Mouse (Mus musculus): ENCODE data around the gene Zfp667. TPM values are rescaled to one million over a fixed set of nuclear protein-coding genes. Genes with fewer than 3 reads are reported as not detected.

Zfp667 gene
- polyA plus RNA-seq, 1 experiment from 2014 or later = 16.3 TPM

DNA sequence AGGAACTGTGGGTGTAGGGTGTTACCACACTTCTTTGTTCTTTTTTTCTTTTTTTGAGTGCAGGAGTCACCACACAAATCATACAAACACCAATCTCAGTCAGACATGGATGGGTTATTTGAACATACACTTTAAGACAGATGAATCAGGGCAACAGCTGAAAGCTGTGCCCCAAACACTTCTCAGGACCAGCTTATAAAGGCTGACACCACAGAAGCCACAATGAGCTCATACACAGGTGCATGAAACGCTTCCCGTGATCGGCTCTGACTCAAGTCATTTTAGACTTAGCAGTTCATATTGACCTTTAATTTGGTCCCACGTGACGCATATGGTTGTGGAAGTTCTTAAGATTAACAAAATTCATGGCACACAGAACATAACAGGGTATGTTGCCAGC is 53.5 kb downstream of the Zfp667 start:
- Histone ChIP-seq H3K9ac (no peak overlapping the region), H3K4me3 (no peak overlapping the region), H3K4me2 (no peak overlapping the region), H3K27me3 (0 out of 2 replicates have a peak, but pooled peaks cover 3% of the 10 kb centered on the region), H3K9me3 (no peaks in the 10 kb centered on the region), H3K4me1 (replicated peaks) (peaks cover 7% of the 10 kb centered on the region), H3K27ac (replicated peaks) (no peak overlapping the region), H3K36me3 (no peaks in the 10 kb centered on the region)
- 84% methylated on average over 5 of the region's 5 CpGs for WGBS
- ATAC-seq (ENCODE audit: low FRiP score, low read depth) = no peak

DNA sequence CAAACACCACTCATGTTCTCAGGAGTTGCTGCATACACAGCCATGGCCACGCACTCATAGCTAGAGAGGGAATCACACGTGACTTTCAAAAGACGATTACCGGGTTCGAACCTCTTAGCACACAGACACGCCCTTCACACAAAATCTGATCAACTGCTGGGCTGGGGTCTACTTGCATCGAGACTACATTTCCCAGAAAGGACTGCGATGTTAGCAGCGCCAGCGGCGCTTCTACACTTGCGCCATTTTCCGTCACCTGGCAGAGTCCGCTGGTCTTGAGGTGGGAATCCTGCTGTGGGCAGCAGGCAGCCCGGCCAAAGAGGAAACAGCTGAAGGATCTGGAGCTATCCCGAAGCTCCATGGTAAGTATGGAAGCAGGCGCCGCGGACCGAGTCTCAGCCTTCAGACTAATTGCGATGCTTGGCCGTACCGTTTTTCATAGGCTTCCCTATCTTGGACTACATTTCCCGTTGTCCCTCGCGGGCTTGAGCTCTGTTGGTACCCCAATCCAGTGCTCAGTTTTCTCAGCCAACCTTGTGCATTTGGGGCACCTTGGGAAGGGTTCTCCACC is 57.2 kb downstream of the Zfp667 start, which contains the start of gene Gm3854:
Gene Gm3854, plus strand, starts transcription at position 259 of the 571 bp plus-strand sequence.
- H3K27me3 ChIP-seq = no peaks in the 10 kb centered on the region
- peak within 1 kb of the TSS; percentile 72 for H3K9ac ChIP-seq
- peak; percentile 94 for ATAC-seq (ENCODE audit: low FRiP score, low read depth)
- H3K4me1 ChIP-seq (replicated peaks) = peaks cover 7% of the 10 kb centered on the region
- H3K36me3 ChIP-seq = no peaks in the 10 kb centered on the region
- H3K27ac ChIP-seq (replicated peaks) = peak within 1 kb of the TSS; percentile 94
- no peaks in the 10 kb centered on the region for H3K9me3 ChIP-seq
- peak within 1 kb of the TSS; percentile 63 for H3K4me2 ChIP-seq
- WGBS = under 1% methylated on average over 26 of the region's 26 CpGs
- H3K4me3 ChIP-seq = peak within 1 kb of the TSS; percentile 73

DNA sequence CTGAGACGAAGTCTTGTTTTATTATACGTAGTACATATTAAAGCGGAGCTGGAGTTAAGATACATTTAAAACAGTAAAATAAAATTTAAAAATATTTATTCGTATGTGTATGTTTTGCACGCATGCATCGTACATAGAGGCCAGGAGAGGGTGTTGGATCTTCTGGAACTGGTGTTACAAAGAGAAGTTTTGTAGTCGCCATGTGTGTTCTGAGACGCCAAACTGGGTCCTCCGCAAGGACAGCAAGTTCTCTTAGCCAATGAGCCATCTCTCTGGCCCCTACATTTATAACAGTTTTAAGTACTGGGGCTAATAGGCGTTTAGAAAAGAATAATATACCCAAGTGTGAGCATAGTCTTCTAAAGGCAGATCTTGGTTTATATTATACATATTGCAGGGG is 57.7 kb downstream of the Zfp667 start:
- no peaks in the 10 kb centered on the region for H3K36me3 ChIP-seq
- peak; percentile 19; the same call in 1 of the 2 replicates for ATAC-seq (ENCODE audit: low FRiP score, low read depth)
- peak overlapping the region; percentile 63 for H3K4me2 ChIP-seq
- WGBS = 30% methylated on average over 10 of the region's 10 CpGs
- H3K4me3 ChIP-seq = peak overlapping the region; percentile 73
- peak overlapping the region; percentile 72 for H3K9ac ChIP-seq
- H3K27ac ChIP-seq (replicated peaks) = peak overlapping the region; percentile 94
- no peaks in the 10 kb centered on the region for H3K27me3 ChIP-seq
- H3K9me3 ChIP-seq = no peaks in the 10 kb centered on the region
- H3K4me1 ChIP-seq (replicated peaks) = peaks cover 7% of the 10 kb centered on the region

Other genes with a start within 250 kb of the Zfp667 start
- not detected in 2 replicates for gene Nlrp4c, start 241.4 kb upstream of the Zfp667 start, polyA plus RNA-seq (2015; fragmentation: Nextera tagmentation; extraction: Ambion mirVana)
- gene Zfp787, start 130.6 kb upstream of the Zfp667 start, polyA plus RNA-seq (2015; fragmentation: Nextera tagmentation; extraction: Ambion mirVana) = 24.8 and 27.4 TPM in 2 replicates
- gene Zfp444, start 114.4 kb upstream of the Zfp667 start, polyA plus RNA-seq (2015; fragmentation: Nextera tagmentation; extraction: Ambion mirVana) = 87.8 and 90.1 TPM in 2 replicates
- not detected in 2 replicates for gene Galp, start 89.5 kb upstream of the Zfp667 start, polyA plus RNA-seq (2015; fragmentation: Nextera tagmentation; extraction: Ambion mirVana)
- not detected in 2 replicates for gene Zscan5b, start 64.3 kb upstream of the Zfp667 start, polyA plus RNA-seq (2015; fragmentation: Nextera tagmentation; extraction: Ambion mirVana)
- 0.23 and 0.41 TPM in 2 replicates for gene Epp13, start 33.9 kb upstream of the Zfp667 start, polyA plus RNA-seq (2015; fragmentation: Nextera tagmentation; extraction: Ambion mirVana)
- gene Zfp583, start 44.7 kb downstream of the Zfp667 start, polyA plus RNA-seq (2015; fragmentation: Nextera tagmentation; extraction: Ambion mirVana) = 13.6 and 14.7 TPM in 2 replicates
- 8.1 and 8.5 TPM in 2 replicates for gene Gm3854, start 57.2 kb downstream of the Zfp667 start, polyA plus RNA-seq (2015; fragmentation: Nextera tagmentation; extraction: Ambion mirVana)
- gene Zfp78, start 76.7 kb downstream of the Zfp667 start, polyA plus RNA-seq (2015; fragmentation: Nextera tagmentation; extraction: Ambion mirVana) = 3.5 and 4.9 TPM in 2 replicates
- 13.8 and 14.2 TPM in 2 replicates for gene Zfp28, start 96.7 kb downstream of the Zfp667 start, polyA plus RNA-seq (2015; fragmentation: Nextera tagmentation; extraction: Ambion mirVana)
- 7.0 and 8.4 TPM in 2 replicates for gene Smim17, start 112.1 kb downstream of the Zfp667 start, polyA plus RNA-seq (2015; fragmentation: Nextera tagmentation; extraction: Ambion mirVana)
- 0.05 TPM in 1 of 2 replicates, not detected in the other for gene Gm20715, start 123.7 kb downstream of the Zfp667 start, polyA plus RNA-seq (2015; fragmentation: Nextera tagmentation; extraction: Ambion mirVana)
- gene Olfr1344, start 152.1 kb downstream of the Zfp667 start, polyA plus RNA-seq (2015; fragmentation: Nextera tagmentation; extraction: Ambion mirVana) = 0.14 and 0.18 TPM in 2 replicates
- gene Olfr1336, start 169.6 kb downstream of the Zfp667 start, polyA plus RNA-seq (2015; fragmentation: Nextera tagmentation; extraction: Ambion mirVana) = not detected in 2 replicates
- not detected in 2 replicates for gene Olfr1346, start 180.5 kb downstream of the Zfp667 start, polyA plus RNA-seq (2015; fragmentation: Nextera tagmentation; extraction: Ambion mirVana)
- gene Olfr5, start 200.4 kb downstream of the Zfp667 start, polyA plus RNA-seq (2015; fragmentation: Nextera tagmentation; extraction: Ambion mirVana) = not detected in 2 replicates
- gene Olfr1347, start 213.2 kb downstream of the Zfp667 start, polyA plus RNA-seq (2015; fragmentation: Nextera tagmentation; extraction: Ambion mirVana) = not detected in 2 replicates
- gene Olfr1348, start 222.2 kb downstream of the Zfp667 start, polyA plus RNA-seq (2015; fragmentation: Nextera tagmentation; extraction: Ambion mirVana) = not detected in 2 replicates
- gene Olfr1349, start 236.4 kb downstream of the Zfp667 start, polyA plus RNA-seq (2015; fragmentation: Nextera tagmentation; extraction: Ambion mirVana) = not detected in 2 replicates

All from hindbrain, embryonic 15.5 days (tissue).